Mouse (Mus musculus): ENCODE measurements around the gene Cap2. TPM values are rescaled to one million over a fixed set of nuclear protein-coding genes. Genes with fewer than 3 reads are reported as not detected.

The Cap2 gene
- polyA plus RNA-seq, 1 experiment from 2014 or later, result 3.5 TPM

DNA sequence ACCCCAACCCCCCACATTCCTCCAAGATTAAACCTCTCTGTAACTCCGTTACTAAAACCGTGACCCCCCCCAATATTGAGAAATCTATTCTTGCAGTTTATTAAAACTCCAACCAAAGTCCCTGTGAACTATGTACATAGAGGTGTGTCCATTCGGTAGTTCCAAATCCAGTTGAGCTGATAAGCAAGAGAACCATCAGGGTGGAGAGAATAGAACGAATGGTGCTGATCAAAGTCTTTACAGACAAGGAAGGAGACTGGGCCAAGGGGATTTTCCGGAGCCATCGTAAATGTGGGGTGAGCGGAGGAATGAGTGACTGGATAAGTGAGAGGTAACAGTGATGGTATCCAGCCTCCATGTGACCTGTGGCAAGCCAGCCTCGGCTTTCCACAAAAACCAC lies 28.9 kb downstream of the Cap2 start:
- H3K4me3 ChIP-seq (ENCODE audit: low read depth, low read length), result no peak overlapping the region
- WGBS, result 63% methylated on average over 8 of the region's 8 CpGs
- no peaks in the 10 kb centered on the region for H3K27me3 ChIP-seq (replicated peaks; ENCODE audit: control insufficient read depth, insufficient read depth, low read length)
- no peak overlapping the region for H3K9ac ChIP-seq (ENCODE audit: low read depth, low read length)
- ATAC-seq (replicated peaks; ENCODE audit: low FRiP score) (no peak), DNase-seq (ENCODE audit: low spot score) (no peak)
- no peaks in the 10 kb centered on the region for H3K36me3 ChIP-seq (ENCODE audit: control insufficient read depth, insufficient read depth, low read length)
- H3K27ac ChIP-seq (ENCODE audit: low read depth, low read length), result no peak overlapping the region
- no peaks in the 10 kb centered on the region for H3K9me3 ChIP-seq (ENCODE audit: control insufficient read depth, low read length)
- no peak overlapping the region for H3K4me2 ChIP-seq
- H3K4me1 ChIP-seq (replicated peaks; ENCODE audit: control insufficient read depth, insufficient read depth, low read length), result no peaks in the 10 kb centered on the region

DNA sequence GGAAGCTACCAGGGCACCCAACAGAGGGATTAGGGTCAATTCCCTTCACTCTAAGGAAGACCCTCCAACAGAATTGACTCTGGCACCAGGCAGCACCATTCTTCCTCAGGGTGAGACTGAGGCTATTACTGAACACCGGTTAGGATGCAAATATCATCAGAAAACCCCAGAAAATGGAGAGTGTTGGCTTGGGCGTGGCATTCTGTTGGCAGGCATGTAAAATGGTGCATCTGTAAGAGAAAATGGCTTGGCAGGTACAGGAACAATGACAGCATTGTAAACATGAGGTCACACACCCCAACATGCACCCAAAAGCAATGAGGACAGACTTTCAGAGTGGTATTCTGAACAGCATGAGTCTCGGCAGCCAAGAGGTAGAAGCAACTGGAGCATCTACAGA lies 30.0 kb downstream of the Cap2 start:
- Histone ChIP-seq H3K9ac (ENCODE audit: low read depth, low read length) (no peak overlapping the region), H3K27me3 (replicated peaks; ENCODE audit: control insufficient read depth, insufficient read depth, low read length) (no peaks in the 10 kb centered on the region), H3K9me3 (ENCODE audit: control insufficient read depth, low read length) (no peaks in the 10 kb centered on the region), H3K4me1 (replicated peaks; ENCODE audit: control insufficient read depth, insufficient read depth, low read length) (no peaks in the 10 kb centered on the region), H3K27ac (ENCODE audit: low read depth, low read length) (no peak overlapping the region), H3K36me3 (ENCODE audit: control insufficient read depth, insufficient read depth, low read length) (no peaks in the 10 kb centered on the region), H3K4me2 (no peak overlapping the region), H3K4me3 (ENCODE audit: low read depth, low read length) (no peak overlapping the region)
- WGBS, result 83% methylated on average over 3 of the region's 3 CpGs
- DNase-seq (ENCODE audit: low spot score), result no peak
- no peak for ATAC-seq (replicated peaks; ENCODE audit: low FRiP score)

DNA sequence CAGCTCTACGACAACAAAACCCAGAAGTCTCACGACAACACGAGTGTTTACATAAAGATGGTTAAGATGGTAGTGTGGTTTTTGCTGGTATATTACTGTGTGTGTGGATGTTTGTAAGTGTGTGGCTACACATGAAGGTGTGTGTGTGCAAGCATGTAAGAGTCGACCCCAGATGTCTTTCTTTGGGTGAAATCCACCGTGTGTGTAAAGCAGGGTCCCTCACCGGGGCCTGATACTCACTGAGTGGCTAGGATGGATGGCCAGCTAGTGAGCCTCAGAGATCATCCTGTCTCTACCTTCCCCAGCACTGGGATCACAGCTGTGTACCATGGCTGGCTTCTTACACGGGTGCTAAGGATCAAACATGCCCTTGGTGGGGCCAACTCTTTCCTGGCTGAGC lies 30.6 kb downstream of the Cap2 start:
- WGBS, result 92% methylated on average over 7 of the region's 7 CpGs
- no peak overlapping the region for H3K9ac ChIP-seq (ENCODE audit: low read depth, low read length)
- DNase-seq (ENCODE audit: low spot score), result no peak

DNA sequence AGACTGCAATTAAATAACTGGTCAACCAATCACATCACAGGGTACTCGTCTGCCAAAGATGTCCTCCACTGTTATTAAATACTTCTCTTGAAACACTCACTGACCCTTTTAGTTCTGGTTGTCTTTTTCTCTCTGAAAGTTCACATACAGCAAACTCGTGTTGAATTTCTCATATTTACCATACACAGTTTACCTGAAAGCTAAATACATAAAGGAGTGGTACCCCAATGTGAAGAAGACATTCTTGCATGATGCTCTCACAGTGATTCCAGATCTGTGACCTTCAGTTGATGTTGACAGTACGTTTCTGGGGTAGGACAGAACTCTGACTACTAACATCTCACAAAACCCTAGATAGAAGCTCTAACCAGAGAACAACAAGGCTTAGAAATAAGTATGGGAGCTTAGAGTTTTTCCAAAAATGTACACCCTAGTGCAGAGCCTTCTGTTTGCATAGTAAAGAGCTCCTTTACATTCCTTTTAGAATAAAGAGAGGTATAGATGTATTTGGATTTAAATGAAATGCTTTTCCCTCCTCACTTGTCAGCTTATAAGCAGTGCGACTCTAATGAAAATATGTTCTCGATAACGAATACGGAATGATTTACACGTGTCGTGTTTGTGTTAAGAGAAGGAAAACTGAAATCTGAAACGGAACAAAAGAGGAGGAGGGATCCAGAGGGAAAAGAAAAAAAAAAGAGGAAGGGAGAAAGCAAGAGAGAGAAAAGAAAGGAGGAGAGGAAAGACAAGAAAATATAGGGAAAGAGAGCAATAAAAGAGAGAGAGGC lies 31.9 kb downstream of the Cap2 start:
- Histone ChIP-seq H3K36me3 (ENCODE audit: control insufficient read depth, insufficient read depth, low read length) (no peaks in the 10 kb centered on the region), H3K27me3 (replicated peaks; ENCODE audit: control insufficient read depth, insufficient read depth, low read length) (no peaks in the 10 kb centered on the region), H3K4me3 (ENCODE audit: low read depth, low read length) (no peak overlapping the region), H3K4me2 (no peak overlapping the region; the same call in 1 of the 2 replicates), H3K27ac (ENCODE audit: low read depth, low read length) (no peak overlapping the region), H3K9ac (ENCODE audit: low read depth, low read length) (no peak overlapping the region), H3K4me1 (replicated peaks; ENCODE audit: control insufficient read depth, insufficient read depth, low read length) (no peaks in the 10 kb centered on the region), H3K9me3 (ENCODE audit: control insufficient read depth, low read length) (no peaks in the 10 kb centered on the region)
- 76% methylated on average over 10 of the region's 10 CpGs for WGBS
- DNase-seq (ENCODE audit: low spot score) (no peak), ATAC-seq (replicated peaks; ENCODE audit: low FRiP score) (no peak)

More for the DNA sequence above, 30.6 kb downstream of the Cap2 start:
- H3K4me3 ChIP-seq (ENCODE audit: low read depth, low read length), result no peak overlapping the region
- no peak for ATAC-seq (replicated peaks; ENCODE audit: low FRiP score)
- H3K27ac ChIP-seq (ENCODE audit: low read depth, low read length), result no peak overlapping the region
- no peak overlapping the region for H3K4me2 ChIP-seq
- H3K27me3 ChIP-seq (replicated peaks; ENCODE audit: control insufficient read depth, insufficient read depth, low read length), result no peaks in the 10 kb centered on the region
- H3K36me3 ChIP-seq (ENCODE audit: control insufficient read depth, insufficient read depth, low read length), result no peaks in the 10 kb centered on the region
- H3K4me1 ChIP-seq (replicated peaks; ENCODE audit: control insufficient read depth, insufficient read depth, low read length), result no peaks in the 10 kb centered on the region
- no peaks in the 10 kb centered on the region for H3K9me3 ChIP-seq (ENCODE audit: control insufficient read depth, low read length)

DNA sequence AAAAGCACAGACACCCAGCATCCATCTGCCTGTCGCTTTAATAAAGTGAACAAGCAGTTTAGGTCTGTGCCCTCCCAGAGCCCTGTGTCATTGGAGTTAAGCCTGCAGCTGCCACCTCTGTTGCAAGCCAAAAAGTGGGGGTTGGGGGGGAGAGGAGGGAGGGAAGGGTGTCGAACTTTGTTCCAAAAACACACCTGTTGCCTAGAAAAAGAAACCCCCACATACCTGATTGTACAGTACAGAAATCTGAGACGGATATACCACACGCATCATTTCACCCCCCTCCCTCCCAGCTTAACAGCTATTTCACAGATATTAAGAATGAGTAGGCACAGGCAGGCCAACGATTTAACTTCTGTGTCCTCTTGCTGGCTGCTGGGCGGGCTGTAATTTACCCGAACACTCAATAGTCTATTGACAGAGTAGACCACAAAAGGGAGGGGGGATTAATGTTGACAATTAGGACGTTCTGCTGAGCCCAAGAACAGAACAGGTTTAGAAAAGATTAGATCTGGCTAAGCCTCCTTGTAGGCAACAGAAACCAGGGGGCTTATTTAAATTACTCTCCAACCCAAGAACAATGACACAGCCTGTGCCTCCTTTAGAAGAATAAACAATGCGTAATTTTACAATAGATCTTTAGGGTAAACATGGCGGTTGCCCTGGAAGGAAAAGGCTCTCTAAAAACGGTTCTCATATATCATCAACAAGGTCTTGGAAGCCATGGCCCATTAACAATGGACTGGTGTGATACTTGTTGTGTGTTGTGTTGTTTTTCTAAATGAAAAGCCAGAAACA lies 32.7 kb downstream of the Cap2 start:
- H3K4me1 ChIP-seq (replicated peaks; ENCODE audit: control insufficient read depth, insufficient read depth, low read length), result no peaks in the 10 kb centered on the region
- no peak overlapping the region for H3K27ac ChIP-seq (ENCODE audit: low read depth, low read length)
- H3K9me3 ChIP-seq (ENCODE audit: control insufficient read depth, low read length), result no peaks in the 10 kb centered on the region
- no peak overlapping the region for H3K9ac ChIP-seq (ENCODE audit: low read depth, low read length)
- ATAC-seq (replicated peaks; ENCODE audit: low FRiP score) (no peak), DNase-seq (ENCODE audit: low spot score) (no peak)
- WGBS, result 47% methylated on average over 11 of the region's 11 CpGs
- peak overlapping the region; percentile 19; the same call in 1 of the 2 replicates for H3K4me2 ChIP-seq
- no peak overlapping the region for H3K4me3 ChIP-seq (ENCODE audit: low read depth, low read length)
- H3K36me3 ChIP-seq (ENCODE audit: control insufficient read depth, insufficient read depth, low read length), result no peaks in the 10 kb centered on the region
- H3K27me3 ChIP-seq (replicated peaks; ENCODE audit: control insufficient read depth, insufficient read depth, low read length), result no peaks in the 10 kb centered on the region

DNA sequence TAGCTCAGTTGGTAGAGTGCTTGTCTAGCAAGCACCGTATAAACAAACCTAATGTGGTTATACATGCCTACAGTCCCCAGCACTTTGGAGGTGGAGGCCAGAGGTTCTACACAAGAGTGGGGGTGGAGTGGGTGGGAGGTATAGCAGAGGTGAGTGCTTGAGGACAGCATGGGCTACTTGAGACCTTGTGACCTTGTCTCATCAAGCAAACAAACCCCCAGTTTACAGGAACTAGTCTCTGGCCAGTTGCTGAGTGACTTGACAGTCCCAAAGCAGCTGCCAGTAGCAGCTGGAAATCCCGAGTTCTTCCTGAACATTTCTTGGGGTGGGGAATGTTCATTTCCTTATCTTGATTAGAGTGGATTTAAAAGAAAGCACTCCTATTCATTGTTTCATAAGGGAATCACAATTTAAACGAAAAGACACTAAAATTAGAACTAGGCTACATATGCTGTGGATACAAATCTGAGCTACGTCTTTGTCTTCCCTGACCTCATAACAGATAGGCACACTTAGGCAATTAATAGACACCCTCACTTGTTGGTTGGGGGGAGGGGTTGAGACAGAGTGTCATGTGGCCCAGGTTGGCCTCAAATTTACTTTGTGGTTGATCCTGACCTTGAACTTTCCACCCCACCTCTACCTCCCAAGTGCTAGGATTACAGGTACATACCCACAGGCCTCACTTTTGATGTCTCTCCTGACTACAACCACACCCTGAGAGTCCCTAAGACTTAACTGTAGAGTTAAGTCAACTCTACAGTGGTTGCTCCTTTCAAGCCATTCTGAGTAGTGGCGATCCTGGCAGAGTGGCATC lies 33.5 kb downstream of the Cap2 start:
- WGBS, result 68% methylated on average over 5 of the region's 5 CpGs
- DNase-seq (ENCODE audit: low spot score), result no peak
- H3K4me1 ChIP-seq (replicated peaks; ENCODE audit: control insufficient read depth, insufficient read depth, low read length), result no peaks in the 10 kb centered on the region
- H3K4me3 ChIP-seq (ENCODE audit: low read depth, low read length), result no peak overlapping the region
- H3K27ac ChIP-seq (ENCODE audit: low read depth, low read length), result no peak overlapping the region
- no peaks in the 10 kb centered on the region for H3K27me3 ChIP-seq (replicated peaks; ENCODE audit: control insufficient read depth, insufficient read depth, low read length)
- H3K9ac ChIP-seq (ENCODE audit: low read depth, low read length), result no peak overlapping the region
- no peak overlapping the region for H3K4me2 ChIP-seq
- ATAC-seq (replicated peaks; ENCODE audit: low FRiP score), result no peak
- no peaks in the 10 kb centered on the region for H3K36me3 ChIP-seq (ENCODE audit: control insufficient read depth, insufficient read depth, low read length)
- no peaks in the 10 kb centered on the region for H3K9me3 ChIP-seq (ENCODE audit: control insufficient read depth, low read length)

DNA sequence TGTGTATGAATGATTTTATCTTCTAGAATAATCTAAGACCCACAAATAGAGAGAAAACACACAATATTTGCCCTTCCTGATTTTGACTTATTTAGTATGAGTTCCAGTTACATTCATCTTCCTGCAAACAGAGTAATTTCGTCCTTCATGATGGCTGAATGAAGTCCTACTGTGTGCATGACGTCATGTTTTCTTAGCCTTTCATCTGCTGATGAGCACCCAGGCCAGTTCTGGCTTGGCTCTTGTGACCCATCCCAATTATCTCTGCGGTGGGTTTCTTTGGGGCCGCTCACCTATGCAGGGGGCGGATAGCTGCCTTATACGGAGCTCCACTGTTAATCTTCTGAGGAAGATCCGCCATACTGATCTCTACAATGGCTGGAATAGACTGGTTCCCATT lies 37.6 kb downstream of the Cap2 start:
- no peak overlapping the region for H3K4me2 ChIP-seq
- no peak overlapping the region for H3K4me3 ChIP-seq (ENCODE audit: low read depth, low read length)
- H3K36me3 ChIP-seq (ENCODE audit: control insufficient read depth, insufficient read depth, low read length), result no peaks in the 10 kb centered on the region
- H3K27ac ChIP-seq (ENCODE audit: low read depth, low read length), result no peak overlapping the region
- 89% methylated on average over 7 of the region's 7 CpGs for WGBS
- no peaks in the 10 kb centered on the region for H3K27me3 ChIP-seq (replicated peaks; ENCODE audit: control insufficient read depth, insufficient read depth, low read length)
- ATAC-seq (replicated peaks; ENCODE audit: low FRiP score) (no peak), DNase-seq (ENCODE audit: low spot score) (no peak)
- H3K9ac ChIP-seq (ENCODE audit: low read depth, low read length), result no peak overlapping the region
- H3K4me1 ChIP-seq (replicated peaks; ENCODE audit: control insufficient read depth, insufficient read depth, low read length), result no peaks in the 10 kb centered on the region
- H3K9me3 ChIP-seq (ENCODE audit: control insufficient read depth, low read length), result no peaks in the 10 kb centered on the region

DNA sequence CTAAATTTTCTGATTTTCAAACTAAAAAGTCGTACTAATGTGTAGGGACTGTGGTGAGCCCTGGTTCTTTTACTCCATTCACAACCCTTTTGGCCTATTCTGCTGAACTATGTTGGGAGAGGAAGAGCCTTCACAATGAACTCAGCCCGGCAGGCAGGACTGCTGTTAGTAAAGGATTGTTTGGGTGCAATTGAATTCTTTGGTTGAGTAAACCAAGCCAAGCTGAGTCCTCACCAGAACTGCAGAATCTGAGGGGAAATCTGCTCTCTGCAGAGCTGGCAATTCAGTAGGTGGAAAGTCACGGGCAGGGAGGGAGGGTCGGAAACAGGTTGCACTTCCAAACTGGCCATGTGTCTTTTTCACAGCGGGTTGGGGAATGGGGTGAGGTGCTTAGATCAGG lies 39.3 kb downstream of the Cap2 start:
- H3K36me3 ChIP-seq (ENCODE audit: control insufficient read depth, insufficient read depth, low read length), result no peaks in the 10 kb centered on the region
- no peak overlapping the region for H3K4me3 ChIP-seq (ENCODE audit: low read depth, low read length)
- WGBS, result 73% methylated on average over 5 of the region's 5 CpGs
- H3K27ac ChIP-seq (ENCODE audit: low read depth, low read length), result no peak overlapping the region
- no peak overlapping the region for H3K9ac ChIP-seq (ENCODE audit: low read depth, low read length)
- no peaks in the 10 kb centered on the region for H3K4me1 ChIP-seq (replicated peaks; ENCODE audit: control insufficient read depth, insufficient read depth, low read length)
- no peaks in the 10 kb centered on the region for H3K9me3 ChIP-seq (ENCODE audit: control insufficient read depth, low read length)
- no peaks in the 10 kb centered on the region for H3K27me3 ChIP-seq (replicated peaks; ENCODE audit: control insufficient read depth, insufficient read depth, low read length)
- ATAC-seq (replicated peaks; ENCODE audit: low FRiP score) (no peak), DNase-seq (ENCODE audit: low spot score) (no peak)
- H3K4me2 ChIP-seq, result no peak overlapping the region
